Mouse (Mus musculus): ENCODE data around the gene Gm6760. TPM values are rescaled to one million over a fixed set of nuclear protein-coding genes. Genes with fewer than 3 reads are reported as not detected.

The Gm6760 gene
- not detected in 2 replicates for polyA plus RNA-seq (2015; fragmentation: Nextera tagmentation; extraction: Ambion mirVana)

DNA sequence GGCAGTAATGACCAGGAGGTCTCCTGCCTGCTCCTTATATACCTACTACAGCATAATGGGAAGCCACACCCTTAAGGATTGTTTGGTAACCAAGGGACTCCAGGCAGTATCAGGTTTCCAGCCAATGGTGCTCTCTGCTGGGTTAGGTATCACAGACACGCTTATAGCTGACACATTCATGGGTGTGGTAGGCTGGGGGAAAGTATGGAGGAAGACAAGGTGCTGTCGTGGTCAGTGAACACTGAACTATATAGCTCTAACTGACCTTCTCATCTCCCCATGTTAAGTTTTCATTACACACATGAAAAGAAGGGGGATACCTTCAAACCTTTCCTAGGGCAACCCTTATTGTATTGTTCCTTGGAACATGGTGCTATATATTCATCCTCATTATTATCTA, at the start of gene Gm6760:
Gm6760 (minus strand) TSS at position 101 of the 400 bp plus-strand sequence.
- H3K27me3 ChIP-seq (ENCODE audit: control insufficient read depth, insufficient read depth, low read depth, low read length): no peaks in the 10 kb centered on the region
- no peak within 1 kb of the TSS for H3K27ac ChIP-seq (ENCODE audit: low read length)
- no peak for ATAC-seq (ENCODE audit: low read depth)
- no peaks in the 10 kb centered on the region for H3K9me3 ChIP-seq (ENCODE audit: control insufficient read depth, low read length)
- no peaks in the 10 kb centered on the region for H3K4me1 ChIP-seq (replicated peaks; ENCODE audit: control insufficient read depth, insufficient read depth, low read length)
- H3K4me2 ChIP-seq (ENCODE audit: low read depth, low read length): no peak within 1 kb of the TSS
- WGBS: 51% methylated on average over 2 of the region's 2 CpGs
- H3K4me3 ChIP-seq (ENCODE audit: low read length): no peak within 1 kb of the TSS
- H3K36me3 ChIP-seq (ENCODE audit: control insufficient read depth, insufficient read depth, low read length): no peaks in the 10 kb centered on the region
- H3K9ac ChIP-seq (ENCODE audit: low read length): no peak within 1 kb of the TSS

- Histone ChIP-seq H3K4me1 (replicated peaks; ENCODE audit: control insufficient read depth, insufficient read depth, low read length) (no peaks in the 10 kb centered on the region), H3K4me3 (ENCODE audit: low read length) (no peak overlapping the region), H3K36me3 (ENCODE audit: control insufficient read depth, insufficient read depth, low read length) (no peaks in the 10 kb centered on the region), H3K9me3 (ENCODE audit: control insufficient read depth, low read length) (no peaks in the 10 kb centered on the region), H3K27ac (ENCODE audit: low read length) (no peak overlapping the region), H3K9ac (ENCODE audit: low read length) (no peak overlapping the region), H3K27me3 (ENCODE audit: control insufficient read depth, insufficient read depth, low read depth, low read length) (no peaks in the 10 kb centered on the region), H3K4me2 (ENCODE audit: low read depth, low read length) (no peak overlapping the region)
- no peak for ATAC-seq (ENCODE audit: low read depth)
Measured at GRCm38 (mm10) chrX:64181246-64181645, 29.2 kb upstream of the Gm6760 start.

- 88% methylated on average over 11 of the region's 11 CpGs for WGBS
- ATAC-seq (ENCODE audit: low read depth): no peak
- Histone ChIP-seq H3K4me2 (ENCODE audit: low read depth, low read length) (no peak within 1 kb of the TSS), H3K9me3 (ENCODE audit: control insufficient read depth, low read length) (0 out of 2 replicates have a peak, but pooled peaks cover 2% of the 10 kb centered on the region), H3K9ac (ENCODE audit: low read length) (no peak within 1 kb of the TSS), H3K27me3 (ENCODE audit: control insufficient read depth, insufficient read depth, low read depth, low read length) (no peaks in the 10 kb centered on the region), H3K36me3 (ENCODE audit: control insufficient read depth, insufficient read depth, low read length) (no peaks in the 10 kb centered on the region), H3K27ac (ENCODE audit: low read length) (no peak within 1 kb of the TSS), H3K4me3 (ENCODE audit: low read length) (no peak within 1 kb of the TSS), H3K4me1 (replicated peaks; ENCODE audit: control insufficient read depth, insufficient read depth, low read length) (no peaks in the 10 kb centered on the region)
Measured at GRCm38 (mm10) chrX:64173248-64173647, 21.2 kb upstream of the Gm6760 start, which contains the start of gene 3830417A13Rik. Gene 3830417A13Rik (plus strand): TSS chrX:64173548.

Other genes starting within 250 kb of the Gm6760 start
- not detected in 2 replicates for gene 3830417A13Rik, start 21.4 kb upstream of the Gm6760 start, polyA plus RNA-seq (2015; fragmentation: Nextera tagmentation; extraction: Ambion mirVana)
- 0.68 and 1.3 TPM in 2 replicates for gene Slitrk4, start 124.8 kb upstream of the Gm6760 start, polyA plus RNA-seq (2015; fragmentation: Nextera tagmentation; extraction: Ambion mirVana)